Comparison of ENCODE assay signal across 7 mouse cellular contexts in genomic region chr19:29647651-29648549, GRCm38 (mm10). TPM values are rescaled to one million over a fixed set of nuclear protein-coding genes. Genes with fewer than 3 reads are reported as not detected.
A peak's percentile ranks its signal among the peaks of the same experiment; 100 is the strongest.
DNase-seq lines count a peak whose midpoint lies in the region; ATAC-seq lines count a peak whose summit lies in the region.

Ermp1 (minus strand) TSS chr19:29648415.

- peak within 1 kb of the TSS; percentile 94 for H3K4me3 ChIP-seq in intestine, embryonic 15.5 days (replicated peaks)
- peak within 1 kb of the TSS; percentile 88 for H3K4me3 ChIP-seq in midbrain, embryonic 10.5 days

- 0 out of 2 replicates have a peak, but pooled peaks cover 4% of the 10 kb centered on the region for H3K36me3 ChIP-seq in intestine, embryonic 15.5 days
- H3K36me3 ChIP-seq in midbrain, embryonic 10.5 days, result peaks cover 22% of the 10 kb centered on the region

- H3K27ac ChIP-seq in intestine, embryonic 15.5 days, result peak within 1 kb of the TSS; percentile 63
- peak within 1 kb of the TSS; percentile 94 for H3K27ac ChIP-seq in midbrain, embryonic 10.5 days (replicated peaks)

- H3K4me2 ChIP-seq in intestine, embryonic 15.5 days (replicated peaks), result peak within 1 kb of the TSS; percentile 74

- no peaks in the 10 kb centered on the region for H3K9me3 ChIP-seq in intestine, embryonic 15.5 days
- H3K9me3 ChIP-seq in midbrain, embryonic 10.5 days (replicated peaks), result peaks cover 4% of the 10 kb centered on the region; the same call in 1 of the 2 replicates

- intact Hi-C loops in gastrocnemius, postnatal 36 days (cut with DNase I), result no loop called here
- intact Hi-C loops in left cerebral cortex, postnatal 25 days (cut with DNase I), result loop anchor here (5.0 kb wide), 1 partner anchor 164 kb away; the partner anchor contains the start of gene Ranbp6

- H3K4me1 ChIP-seq in intestine, embryonic 15.5 days (replicated peaks), result no peaks in the 10 kb centered on the region
- peaks cover 10% of the 10 kb centered on the region; the same call in 1 of the 2 replicates for H3K4me1 ChIP-seq in midbrain, embryonic 10.5 days

- H3K27me3 ChIP-seq in intestine, embryonic 15.5 days (replicated peaks), result no peaks in the 10 kb centered on the region
- no peaks in the 10 kb centered on the region for H3K27me3 ChIP-seq in midbrain, embryonic 10.5 days (ENCODE audit: low read depth, poor library complexity, severe bottlenecking)

- peak; percentile 99 for DNase-seq in adrenal gland, adult 18-20 months (ENCODE audit: low spot score in 2 of 2)
- DNase-seq in embryo, embryonic 11 days, result peak; percentile 91
- peak; percentile 90 to 95 for DNase-seq in gastrocnemius, postnatal 36 days
- peak; percentile 97 for DNase-seq in left cerebral cortex, postnatal 25 days (ENCODE audit: low spot score in 2 of 2)
- DNase-seq in midbrain, embryonic 10.5 days (ENCODE audit: low spot score), result peak; percentile 96
- DNase-seq in right cerebral cortex, postnatal 4 days, result peak; percentile 99

- H3K9ac ChIP-seq in intestine, embryonic 15.5 days, result peak within 1 kb of the TSS; percentile 90

- WGBS in intestine, embryonic 15.5 days, result under 1% methylated on average over 89 of the region's 90 CpGs
- WGBS in midbrain, embryonic 10.5 days, result under 1% methylated on average over 90 of the region's 90 CpGs

- peak; percentile 94 for ATAC-seq in intestine, embryonic 15.5 days

RNA-seq across cellular contexts. Expression of gene Ermp1, which starts in this region (rescaled TPM):
- total RNA-seq in adrenal gland, adult 18-20 months (2021), result 10 to 100 TPM; 55.5 to 62.7 TPM
- 1 to 10 TPM; 6.4 to 6.6 TPM for total RNA-seq in gastrocnemius, postnatal 36 days (2021)
- polyA plus RNA-seq in intestine, embryonic 15.5 days (2015; fragmentation: Nextera tagmentation; extraction: Ambion mirVana), result 9.6 and 10.8 TPM in 2 replicates
- 10 to 100 TPM; 35.6 to 37.2 TPM for total RNA-seq in left cerebral cortex, postnatal 25 days (2021)
- polyA plus RNA-seq in midbrain, embryonic 10.5 days (2016; fragmentation: Nextera tagmentation; extraction: Ambion mirVana), result 12.6 and 14.2 TPM in 2 replicates

Comparison
In these comparisons a context has a peak if more than half of its experiments do, and no peak if none do; other contexts are left out.
1. Peak in every context shown above with its lines: DNase-seq, ATAC-seq, H3K4me3 ChIP-seq and H3K27ac ChIP-seq.
2. RNA of gene Ermp1 (total RNA-seq): 55.5 to 62.7 TPM in adrenal gland, adult 18-20 months and 35.6 to 37.2 TPM in left cerebral cortex, postnatal 25 days; 6.4 to 6.6 TPM in gastrocnemius, postnatal 36 days; every median in the first group is over 4 times any median in the second.